Comparison of ENCODE assay signal across 8 mouse cellular contexts in the genomic region with DNA sequence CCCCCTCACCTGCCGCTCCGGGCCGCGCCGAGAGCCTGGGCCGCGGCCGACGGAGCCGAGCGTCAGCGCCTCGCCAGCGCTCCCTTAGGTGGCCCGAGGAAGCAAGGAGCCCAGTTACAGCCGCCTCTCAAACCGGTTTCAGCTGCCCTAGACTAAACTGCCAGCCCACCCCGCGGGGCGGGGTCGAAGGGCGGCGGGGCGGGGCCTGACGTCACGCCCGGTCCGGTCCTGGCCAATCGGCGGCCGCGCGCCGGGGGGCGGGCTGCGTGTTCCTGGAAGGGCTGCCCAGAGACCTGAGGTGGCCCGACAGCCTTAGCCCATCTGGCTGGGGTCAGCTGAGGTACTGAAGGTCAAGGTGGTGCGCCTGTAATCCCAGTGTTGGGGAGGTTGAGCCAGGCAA. TPM values are rescaled to one million over a fixed set of nuclear protein-coding genes. Genes with fewer than 3 reads are reported as not detected.
DNase-seq lines count a peak whose midpoint lies in the region; ATAC-seq and TF ChIP-seq lines count a peak whose summit lies in the region.

No protein-coding gene starts in this region.

- ATAC-seq in embryonic facial prominence, embryonic 15.5 days (ENCODE audit: insufficient number of reproducible peaks, low FRiP score, low TSS enrichment, low read depth): peak; percentile 96
- peak; percentile 99 for ATAC-seq in kidney, embryonic 15.5 days (replicated peaks; ENCODE audit: low FRiP score)
- peak; percentile 89 for ATAC-seq in monocyte, adult 5-6 weeks (replicated peaks; ENCODE audit: insufficient number of reproducible peaks, low FRiP score, low TSS enrichment, poor library complexity, severe bottlenecking)

- H3K27ac ChIP-seq in bone marrow, adult 2 months (ENCODE audit: control insufficient read depth, insufficient read depth, low read depth, low read length, poor library complexity): peak overlapping the region; percentile 98
- peak overlapping the region; percentile 98 for H3K27ac ChIP-seq in embryonic facial prominence, embryonic 15.5 days (replicated peaks)
- peak overlapping the region; percentile 99 for H3K27ac ChIP-seq in heart, embryonic 10.5 days
- peak overlapping the region; percentile 97 for H3K27ac ChIP-seq in kidney, embryonic 15.5 days

- WGBS in bone marrow, adult 2 months: 1% methylated on average over 38 of the region's 38 CpGs
- WGBS in embryonic facial prominence, embryonic 15.5 days: 2% methylated on average over 31 of the region's 38 CpGs
- WGBS in heart, embryonic 10.5 days: under 1% methylated on average over 38 of the region's 38 CpGs
- WGBS in kidney, embryonic 15.5 days: under 1% methylated on average over 25 of the region's 38 CpGs

- no peaks in the 10 kb centered on the region; the same call in 1 of the 2 replicates for H3K4me1 ChIP-seq in bone marrow, adult 2 months (ENCODE audit: control insufficient read depth, insufficient read depth, low read length)
- peaks cover 31% of the 10 kb centered on the region for H3K4me1 ChIP-seq in embryonic facial prominence, embryonic 15.5 days
- H3K4me1 ChIP-seq in heart, embryonic 10.5 days: peaks cover 16% of the 10 kb centered on the region
- H3K4me1 ChIP-seq in kidney, embryonic 15.5 days: peaks cover 28% of the 10 kb centered on the region

- DNase-seq in 416B (ENCODE audit: low read depth): peak; percentile 94
- peak; percentile 97 for DNase-seq in heart, embryonic 10.5 days (ENCODE audit: low spot score)
- DNase-seq in liver: peak; percentile 98
- peak; percentile 99 for DNase-seq in spleen, postnatal 4 days (ENCODE audit: low spot score in 2 of 2)

- peak overlapping the region; percentile 60 for H3K4me2 ChIP-seq in embryonic facial prominence, embryonic 15.5 days (replicated peaks)
- H3K4me2 ChIP-seq in kidney, embryonic 15.5 days: peak overlapping the region; percentile 66

- H3K36me3 ChIP-seq in embryonic facial prominence, embryonic 15.5 days: no peaks in the 10 kb centered on the region
- H3K36me3 ChIP-seq in heart, embryonic 10.5 days: no peaks in the 10 kb centered on the region
- H3K36me3 ChIP-seq in kidney, embryonic 15.5 days: no peaks in the 10 kb centered on the region

- no peaks in the 10 kb centered on the region for H3K27me3 ChIP-seq in embryonic facial prominence, embryonic 15.5 days
- no peaks in the 10 kb centered on the region for H3K27me3 ChIP-seq in heart, embryonic 10.5 days (ENCODE audit: insufficient read depth, poor library complexity, severe bottlenecking)
- no peaks in the 10 kb centered on the region for H3K27me3 ChIP-seq in kidney, embryonic 15.5 days

- peak; percentile 84; the same call in 1 of the 2 replicates for TF ChIP-seq POLR2A in bone marrow, adult 2 months (IDR thresholded peaks at IDR 0.05; ENCODE audit: borderline replicate concordance, control insufficient read depth, low read depth, low read length)

- peak overlapping the region; percentile 40 for H3K4me3 ChIP-seq in bone marrow, adult 2 months (replicated peaks; ENCODE audit: control insufficient read depth, low read depth, low read length)
- peak overlapping the region; percentile 81 for H3K4me3 ChIP-seq in embryonic facial prominence, embryonic 15.5 days (replicated peaks)
- peak overlapping the region; percentile 87 for H3K4me3 ChIP-seq in heart, embryonic 10.5 days
- peak overlapping the region; percentile 74 for H3K4me3 ChIP-seq in kidney, embryonic 15.5 days (replicated peaks)

- peak overlapping the region; percentile 85 for H3K9ac ChIP-seq in embryonic facial prominence, embryonic 15.5 days
- peak overlapping the region; percentile 81 for H3K9ac ChIP-seq in kidney, embryonic 15.5 days

- no peaks in the 10 kb centered on the region for H3K9me3 ChIP-seq in embryonic facial prominence, embryonic 15.5 days (replicated peaks)
- no peaks in the 10 kb centered on the region for H3K9me3 ChIP-seq in heart, embryonic 10.5 days
- peaks cover 3% of the 10 kb centered on the region; the same call in 1 of the 2 replicates for H3K9me3 ChIP-seq in kidney, embryonic 15.5 days (replicated peaks)

- TF ChIP-seq CTCF in bone marrow, adult 2 months (IDR thresholded peaks at IDR 0.05; ENCODE audit: control insufficient read depth, insufficient read depth, low read length): peak; percentile 30; the same call in 1 of the 2 replicates

RNA-seq across cellular contexts. Expression of a gene that starts 9.5 kb away (rescaled TPM):
- 68.5 and 72.1 TPM in 2 replicates for polyA plus RNA-seq in bone marrow, adult 2 months (2011; ENCODE audit: insufficient read depth, insufficient read length, low replicate concordance, missing spikeins)
- 47.3 and 48.3 TPM in 2 replicates for polyA plus RNA-seq in embryonic facial prominence, embryonic 15.5 days (2015; fragmentation: Nextera tagmentation; extraction: Ambion mirVana)
- polyA plus RNA-seq in heart, embryonic 10.5 days (2016; fragmentation: Nextera tagmentation; extraction: Ambion mirVana): 28.0 and 32.6 TPM in 2 replicates
- polyA plus RNA-seq in kidney, embryonic 15.5 days (2015; fragmentation: Nextera tagmentation; extraction: Ambion mirVana): 33.6 and 34.1 TPM in 2 replicates
- 230 to 311 TPM (median 284 TPM) in 3 replicates for total RNA-seq in monocyte, adult 5-6 weeks (2017)

Comparison
In these comparisons a context has a peak if more than half of its experiments do, and no peak if none do; other contexts are left out.
1. Peak in every context shown above with its lines: DNase-seq, ATAC-seq, H3K4me3 ChIP-seq and H3K27ac ChIP-seq.